Mouse (Mus musculus) embryonic facial prominence, embryonic 12.5 days (tissue): ENCODE results near the gene Nhlrc2. TPM values are rescaled to one million over a fixed set of nuclear protein-coding genes. Genes with fewer than 3 reads are reported as not detected.
A peak's percentile ranks its signal among the peaks of the same experiment; 100 is the strongest.

Experiments
- ATAC-seq: fragments of 200-750 bp; cut with Nextera tagmentation; 2 replicates; pipeline ENCODE4 v1.8.0; 2017; ENCODE audit not compliant: insufficient number of reproducible peaks, insufficient read depth, low FRiP score, low TSS enrichment
- H3K27ac ChIP-seq: fragments of 300-500 bp; sonication (generic); 2 replicates; pipeline ENCODE4 v1.5.1; 2016; ENCODE audit warnings: mild to moderate bottlenecking
- H3K27me3 ChIP-seq: fragments of 300-500 bp; sonication (generic); 2 replicates; pipeline ENCODE4 v1.6.1; 2016; ENCODE audit warnings: mild to moderate bottlenecking, moderate library complexity
- H3K36me3 ChIP-seq: fragments of 300-500 bp; sonication (generic); 2 replicates; pipeline ENCODE4 v1.6.1; 2016; ENCODE audit warnings: mild to moderate bottlenecking
- H3K4me1 ChIP-seq: fragments of 300-500 bp; sonication (generic); 2 replicates; pipeline ENCODE4 v1.6.1; 2016
- H3K4me2 ChIP-seq: fragments of 300-500 bp; sonication (generic); replicated peaks from 2 replicates; pipeline ENCODE4 v1.6.1; 2016; ENCODE audit warnings: mild to moderate bottlenecking, moderate library complexity
- H3K4me3 ChIP-seq: fragments of 300-500 bp; sonication (generic); 2 replicates; pipeline ENCODE4 v1.5.1; 2016; ENCODE audit warnings: mild to moderate bottlenecking
- H3K9ac ChIP-seq: fragments of 300-500 bp; sonication (generic); 2 replicates; pipeline ENCODE4 v1.6.1; 2016; ENCODE audit warnings: mild to moderate bottlenecking, moderate library complexity
- H3K9me3 ChIP-seq: fragments of 300-500 bp; sonication (generic); 2 replicates; pipeline ENCODE4 v1.6.1; 2016; ENCODE audit warnings: mild to moderate bottlenecking, moderate library complexity
- WGBS: fragments of 180-500 bp; shearing (Covaris S2); methylation state at CpG from one replicate; pipeline ENCODE4 v1.1.7; 2016; 5-methylcytosine and 5-hydroxymethylcytosine counted together
- polyA plus RNA-seq: library from polyadenylated mRNA; unstranded; fragments of >200 nt; fragmentation: Nextera tagmentation; extraction: Ambion mirVana; gene quantifications from 2 replicates; pipeline ENCODE4 v1.2.1, GENCODE M21; 2016

Nhlrc2 gene
- polyA plus RNA-seq, 1 experiment from 2014 or later, result 18.8 TPM

DNA sequence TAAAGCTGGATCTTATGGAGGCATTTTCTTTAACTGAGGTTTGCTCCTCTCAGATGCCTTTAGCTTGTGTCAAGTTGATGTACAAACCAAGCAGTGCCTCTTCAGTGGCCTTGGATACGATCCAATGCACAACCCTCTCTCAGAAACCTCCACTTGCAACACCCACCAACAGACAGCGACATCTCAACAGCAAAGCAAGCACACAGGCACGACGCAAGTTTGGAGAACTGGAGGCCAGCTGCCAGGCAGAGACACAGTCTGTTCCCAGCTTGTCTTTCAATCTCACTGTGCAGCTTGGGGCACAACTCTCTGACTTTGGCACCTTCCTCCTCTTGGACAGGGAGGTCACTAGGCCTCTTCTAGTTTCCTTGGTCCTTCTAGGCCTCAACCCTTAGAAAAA, 83.0 kb downstream of the Nhlrc2 start:
- no peak for ATAC-seq
- H3K9ac ChIP-seq, result no peak overlapping the region
- no peaks in the 10 kb centered on the region for H3K4me1 ChIP-seq
- WGBS, result 93% methylated on average over 4 of the region's 4 CpGs
- H3K27ac ChIP-seq, result no peak overlapping the region
- H3K36me3 ChIP-seq, result no peaks in the 10 kb centered on the region
- no peaks in the 10 kb centered on the region for H3K9me3 ChIP-seq
- no peak overlapping the region for H3K4me2 ChIP-seq
- H3K27me3 ChIP-seq, result no peaks in the 10 kb centered on the region
- H3K4me3 ChIP-seq, result no peak overlapping the region

DNA sequence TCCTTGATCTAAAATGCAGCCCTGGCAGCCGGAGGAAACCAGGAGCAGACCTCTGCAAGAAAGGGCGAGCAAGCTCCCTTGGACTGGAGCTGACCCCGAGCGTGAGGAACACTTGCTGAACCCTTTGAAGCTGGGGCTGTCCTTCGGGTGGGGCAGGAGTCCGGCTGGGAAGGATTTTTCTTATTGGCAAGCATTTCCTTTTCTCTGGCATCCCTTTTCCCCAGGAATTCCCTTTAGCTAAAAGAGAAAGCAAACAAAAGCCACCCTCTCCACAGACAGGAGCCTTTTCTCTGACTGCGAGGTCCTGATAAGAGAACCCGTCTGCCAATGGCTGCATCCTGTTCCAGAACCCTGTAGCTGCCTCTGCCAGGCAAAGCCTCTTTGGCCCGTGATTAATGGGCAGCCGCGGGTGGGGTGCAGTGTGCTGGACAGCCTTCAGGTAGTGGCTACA, 83.4 kb downstream of the Nhlrc2 start:
- ATAC-seq, result no peak
- Histone ChIP-seq H3K9me3 (no peaks in the 10 kb centered on the region), H3K27ac (no peak overlapping the region), H3K9ac (no peak overlapping the region), H3K4me3 (no peak overlapping the region), H3K4me1 (no peaks in the 10 kb centered on the region), H3K27me3 (no peaks in the 10 kb centered on the region), H3K36me3 (no peaks in the 10 kb centered on the region), H3K4me2 (no peak overlapping the region)
- 64% methylated on average over 11 of the region's 11 CpGs for WGBS

DNA sequence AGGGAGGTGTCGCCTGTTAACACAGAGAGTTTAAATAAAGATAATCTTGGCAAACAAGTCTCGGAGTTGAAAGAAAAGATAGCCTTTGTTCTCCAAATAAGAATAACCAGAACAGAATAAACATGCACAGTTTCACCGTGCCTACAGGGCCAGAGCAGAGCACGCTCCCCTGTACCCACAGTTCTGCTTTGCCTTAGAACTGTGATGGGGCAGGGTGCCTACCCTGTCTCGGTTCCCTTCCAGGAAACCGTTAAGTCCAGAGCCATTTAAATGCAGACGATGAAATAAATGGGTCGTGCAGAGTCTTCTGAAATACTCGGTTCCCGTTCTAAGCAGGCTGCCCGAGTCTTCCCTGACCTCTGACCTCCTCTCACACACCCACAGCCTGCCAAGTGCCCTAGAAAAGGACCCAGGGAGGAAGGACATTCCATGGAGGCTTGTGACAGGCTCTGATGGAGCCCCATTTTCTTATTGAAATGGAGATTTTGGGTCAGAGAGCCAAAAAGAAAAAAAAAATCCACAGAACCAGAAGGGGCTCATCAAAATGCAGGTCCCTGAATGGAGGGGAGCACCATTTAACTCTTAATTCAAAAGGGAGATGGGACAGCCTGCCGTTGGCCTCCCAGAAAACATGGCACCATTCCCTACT, 89.1 kb downstream of the Nhlrc2 start:
- H3K4me2 ChIP-seq, result no peak overlapping the region
- H3K4me3 ChIP-seq, result no peak overlapping the region
- H3K27ac ChIP-seq, result no peak overlapping the region
- no peaks in the 10 kb centered on the region for H3K36me3 ChIP-seq
- no peaks in the 10 kb centered on the region for H3K4me1 ChIP-seq
- 71% methylated on average over 12 of the region's 12 CpGs for WGBS
- H3K9me3 ChIP-seq, result no peaks in the 10 kb centered on the region
- ATAC-seq, result no peak
- H3K9ac ChIP-seq, result no peak overlapping the region
- no peaks in the 10 kb centered on the region for H3K27me3 ChIP-seq

DNA sequence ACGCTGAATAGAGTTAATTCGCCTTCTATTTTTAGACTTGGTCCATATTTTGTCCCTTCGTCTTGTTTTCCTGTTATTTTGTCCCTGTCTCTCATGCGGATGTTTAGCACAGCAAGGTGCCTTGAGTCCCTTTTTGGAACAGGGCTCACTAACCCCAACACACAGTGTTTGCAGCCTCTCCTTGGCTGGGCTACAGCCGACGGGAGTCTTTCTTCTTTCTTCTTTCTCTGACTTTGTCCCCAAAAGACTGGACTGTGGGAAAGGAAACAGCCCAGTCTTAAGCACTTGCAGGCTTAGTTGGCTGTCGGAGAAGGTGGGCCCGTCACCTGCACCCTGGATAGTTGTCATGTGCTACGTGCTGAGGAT, 89.6 kb downstream of the Nhlrc2 start:
- Histone ChIP-seq H3K4me2 (no peak overlapping the region), H3K4me3 (no peak overlapping the region), H3K27ac (no peak overlapping the region), H3K9ac (no peak overlapping the region), H3K36me3 (no peaks in the 10 kb centered on the region), H3K4me1 (no peaks in the 10 kb centered on the region), H3K9me3 (no peaks in the 10 kb centered on the region), H3K27me3 (no peaks in the 10 kb centered on the region)
- ATAC-seq, result no peak
- 85% methylated on average over 9 of the region's 9 CpGs for WGBS

DNA sequence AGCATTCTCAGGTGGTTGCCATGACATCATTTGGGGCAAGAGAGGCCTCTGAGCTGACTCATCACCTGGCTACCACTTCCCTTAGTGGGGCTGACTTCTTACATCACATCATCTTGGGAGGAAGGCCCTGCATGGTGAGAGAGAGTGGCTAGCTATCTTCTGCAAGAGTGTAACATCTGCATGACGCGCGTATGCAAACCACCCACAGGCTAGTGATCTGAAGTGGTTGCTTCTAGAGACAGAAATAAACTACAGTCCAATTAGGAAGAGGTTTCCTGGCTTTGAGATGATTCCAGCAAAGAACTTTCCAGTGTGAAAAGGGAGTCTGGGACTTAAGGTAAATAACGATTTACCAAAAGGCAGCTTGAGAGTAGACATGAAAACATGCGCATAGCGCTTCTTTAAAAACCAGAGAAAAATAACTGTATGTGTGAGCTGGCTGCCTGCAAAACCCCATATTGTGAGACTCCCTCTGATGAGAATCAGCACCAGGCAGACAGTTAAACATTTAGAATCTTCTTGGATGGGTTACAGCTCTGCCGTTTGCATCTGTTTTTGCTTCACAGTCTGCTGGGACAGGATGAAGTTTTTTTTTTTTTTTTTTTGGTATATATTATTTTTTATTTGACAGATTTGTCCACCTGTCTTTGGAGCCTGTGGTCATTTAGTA, 99.5 kb downstream of the Nhlrc2 start:
- no peak overlapping the region for H3K27ac ChIP-seq
- peaks cover 9% of the 10 kb centered on the region for H3K4me1 ChIP-seq
- H3K27me3 ChIP-seq, result no peaks in the 10 kb centered on the region
- H3K9ac ChIP-seq, result no peak overlapping the region
- WGBS, result 91% methylated on average over 7 of the region's 7 CpGs
- H3K4me3 ChIP-seq, result no peak overlapping the region
- no peak for ATAC-seq
- H3K9me3 ChIP-seq, result no peaks in the 10 kb centered on the region
- H3K4me2 ChIP-seq, result no peak overlapping the region
- H3K36me3 ChIP-seq, result no peaks in the 10 kb centered on the region

DNA sequence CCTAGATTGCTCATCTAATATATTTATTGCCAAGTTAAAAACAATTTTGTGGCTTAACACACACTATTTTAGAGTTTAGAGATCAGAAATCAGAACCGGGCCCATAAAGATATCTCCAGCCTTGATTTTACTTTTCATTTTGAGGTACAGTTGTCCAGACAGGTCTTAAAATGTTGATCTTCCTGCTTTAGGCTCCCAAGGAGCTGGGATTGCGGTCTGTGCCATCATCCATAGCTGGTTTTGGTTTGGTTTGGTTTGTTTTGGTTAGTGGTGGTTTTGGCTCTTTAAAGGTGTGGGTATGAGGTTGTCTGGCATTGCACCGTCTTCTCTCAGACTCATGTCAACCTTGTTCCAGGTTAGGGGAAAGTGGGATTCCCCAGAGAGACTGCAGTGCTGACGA, 103.2 kb downstream of the Nhlrc2 start:
- no peak overlapping the region for H3K4me3 ChIP-seq
- peaks cover 17% of the 10 kb centered on the region for H3K4me1 ChIP-seq
- H3K9ac ChIP-seq, result no peak overlapping the region
- 71% methylated on average over 4 of the region's 4 CpGs for WGBS
- H3K9me3 ChIP-seq, result no peaks in the 10 kb centered on the region
- no peaks in the 10 kb centered on the region for H3K27me3 ChIP-seq
- 0 out of 2 replicates have a peak overlapping the region, but pooled peaks have one; percentile 3 for H3K27ac ChIP-seq
- no peak for ATAC-seq
- no peaks in the 10 kb centered on the region for H3K36me3 ChIP-seq
- H3K4me2 ChIP-seq, result no peak overlapping the region

DNA sequence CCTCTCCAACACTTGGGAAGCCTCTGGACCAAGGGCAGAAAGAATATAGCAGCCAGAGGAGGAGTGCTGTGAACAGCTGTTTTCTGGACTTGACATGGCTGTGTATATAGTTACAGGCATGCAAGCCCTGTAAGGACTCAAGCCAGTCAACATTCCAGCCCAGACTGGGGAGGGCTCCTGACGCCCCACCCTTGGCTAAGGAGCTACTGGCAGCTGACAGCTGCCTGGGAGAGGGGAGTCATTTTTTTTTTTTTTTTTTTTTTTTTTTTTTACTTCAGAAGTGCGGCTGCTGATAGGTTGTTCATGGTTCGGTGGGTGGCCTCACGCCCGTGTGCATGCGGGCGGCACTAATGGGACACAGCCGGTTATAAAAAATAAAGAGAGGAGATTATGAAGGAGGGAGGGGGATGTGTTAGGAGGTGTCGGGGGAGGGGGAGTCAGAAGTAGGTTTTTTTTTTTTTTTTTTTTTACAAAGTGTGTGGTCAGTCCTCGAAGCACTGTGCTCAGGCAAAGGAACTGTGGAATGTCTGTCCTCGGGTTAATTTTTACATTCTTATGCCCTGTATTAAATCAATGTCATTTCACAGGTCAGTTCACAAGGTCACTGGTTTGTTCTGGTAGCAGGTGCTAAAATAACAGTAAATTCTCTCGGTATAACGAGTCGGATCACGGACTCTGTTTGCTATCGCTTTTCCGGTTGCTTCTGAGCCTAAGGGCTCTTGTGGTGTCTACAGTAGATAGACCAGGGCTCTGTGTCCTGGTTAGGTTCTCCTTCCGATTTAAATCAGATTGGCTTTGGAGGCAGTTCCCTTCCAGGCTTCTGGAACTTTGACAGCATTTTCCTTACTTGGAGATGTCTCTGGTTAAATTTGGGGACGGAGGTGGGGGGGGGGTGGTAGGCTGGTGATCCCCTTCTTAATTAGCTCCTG, 104.2 kb downstream of the Nhlrc2 start:
- peaks cover 17% of the 10 kb centered on the region for H3K4me1 ChIP-seq
- peak; percentile 90 for ATAC-seq
- H3K36me3 ChIP-seq, result no peaks in the 10 kb centered on the region
- no peak overlapping the region for H3K9ac ChIP-seq
- WGBS, result 11% methylated on average over 19 of the region's 19 CpGs
- no peaks in the 10 kb centered on the region for H3K9me3 ChIP-seq
- peak overlapping the region; percentile 36 for H3K4me2 ChIP-seq
- H3K27me3 ChIP-seq, result no peaks in the 10 kb centered on the region
- 0 out of 2 replicates have a peak overlapping the region, but pooled peaks have one; percentile 3 for H3K27ac ChIP-seq
- no peak overlapping the region for H3K4me3 ChIP-seq

Other genes starting within 250 kb of the Nhlrc2 start
- gene Nrap, start 158.2 kb upstream of the Nhlrc2 start, polyA plus RNA-seq, result 0.19 and 0.34 TPM in 2 replicates
- 30.7 and 32.1 TPM in 2 replicates for gene Casp7, start 151.1 kb upstream of the Nhlrc2 start, polyA plus RNA-seq
- 0.28 and 0.62 TPM in 2 replicates for gene Plekhs1, start 86.6 kb upstream of the Nhlrc2 start, polyA plus RNA-seq
- gene Dclre1a, start within 50 bp of the Nhlrc2 start, polyA plus RNA-seq, result 19.8 and 20.7 TPM in 2 replicates
- 1.2 and 1.5 TPM in 2 replicates for gene Adrb1, start 173.9 kb downstream of the Nhlrc2 start, polyA plus RNA-seq